Mouse (Mus musculus): ENCODE measurements around the gene Abhd4. TPM values are rescaled to one million over a fixed set of nuclear protein-coding genes. Genes with fewer than 3 reads are reported as not detected.
A peak's percentile ranks its signal among the peaks of the same experiment; 100 is the strongest.

The Abhd4 gene
- total RNA-seq, 1 experiment from 2014 or later = 309 TPM

DNA sequence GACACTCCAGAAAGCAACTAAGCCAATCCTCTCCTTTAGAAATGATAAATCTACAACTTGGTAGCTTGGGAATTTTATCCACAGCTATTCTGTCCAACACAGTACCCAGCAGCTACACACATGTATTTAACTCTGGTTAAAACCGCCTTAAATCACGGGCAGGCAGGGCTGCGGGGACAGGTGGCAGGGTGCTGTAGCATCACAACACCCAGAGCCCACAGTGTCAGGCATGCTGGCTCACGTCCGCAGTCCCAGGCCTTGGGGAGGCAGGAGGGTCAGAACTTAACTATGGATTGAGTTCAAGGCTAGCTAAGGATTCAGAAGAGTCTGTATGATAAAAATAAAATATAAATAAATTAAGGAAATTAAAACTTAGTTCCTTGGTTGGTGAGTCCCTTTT is 17.1 kb upstream of the Abhd4 start:
- no peak for DNase-seq

DNA sequence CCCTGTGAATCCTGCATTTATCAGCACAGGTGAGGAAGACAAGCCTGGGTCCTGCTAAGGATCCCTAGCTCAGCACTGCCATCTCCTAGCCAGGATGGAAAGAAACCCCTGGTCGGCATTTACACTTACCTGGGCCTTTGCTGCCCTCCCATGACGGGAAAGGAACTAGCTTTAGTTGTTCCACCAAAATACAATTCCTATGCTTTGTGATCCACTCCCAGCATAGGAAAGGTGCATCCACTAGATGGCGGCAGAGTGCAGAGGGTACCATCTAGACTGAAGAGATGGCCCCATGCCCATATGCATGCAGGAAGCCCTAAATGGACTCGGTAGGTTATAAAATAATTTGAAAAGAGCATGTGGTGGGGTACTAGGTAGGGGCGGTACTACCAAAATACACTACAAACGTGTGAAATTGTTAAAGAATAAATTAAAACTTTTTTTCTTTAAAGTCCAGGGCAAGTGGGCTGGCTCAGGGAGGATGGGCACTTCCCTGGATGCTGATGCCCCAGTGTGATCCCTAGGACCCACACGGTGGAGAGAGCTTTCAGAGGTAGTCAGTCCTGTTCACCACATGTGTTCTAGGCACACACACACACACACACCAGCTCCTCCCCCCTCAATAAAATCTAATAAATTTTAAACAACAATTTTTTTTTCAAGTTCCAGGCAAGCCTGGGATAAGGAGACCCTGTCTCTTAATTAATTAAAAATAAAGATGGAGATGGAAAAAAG is 14.8 kb upstream of the Abhd4 start:
- DNase-seq = peak; percentile 94

DNA sequence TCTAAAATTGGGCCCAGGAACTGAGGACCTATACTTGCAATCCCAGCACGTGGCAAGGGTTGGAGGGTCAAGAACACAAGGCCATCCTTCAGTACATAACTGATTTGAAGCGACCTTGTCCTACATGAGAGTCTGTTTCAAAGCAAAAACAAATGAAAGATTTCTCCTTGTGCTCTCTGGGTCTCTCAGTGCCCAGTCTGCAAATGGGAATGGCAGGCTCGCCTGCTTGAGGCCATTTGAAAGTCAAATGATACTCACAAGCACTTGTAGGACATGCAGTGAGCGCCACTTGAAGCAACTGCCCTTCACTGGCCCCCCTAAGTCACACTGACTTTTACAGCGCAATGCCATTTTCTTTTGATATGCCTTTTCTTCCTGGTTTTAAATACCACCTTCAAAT is 13.4 kb upstream of the Abhd4 start:
- peak; percentile 37 for DNase-seq

DNA sequence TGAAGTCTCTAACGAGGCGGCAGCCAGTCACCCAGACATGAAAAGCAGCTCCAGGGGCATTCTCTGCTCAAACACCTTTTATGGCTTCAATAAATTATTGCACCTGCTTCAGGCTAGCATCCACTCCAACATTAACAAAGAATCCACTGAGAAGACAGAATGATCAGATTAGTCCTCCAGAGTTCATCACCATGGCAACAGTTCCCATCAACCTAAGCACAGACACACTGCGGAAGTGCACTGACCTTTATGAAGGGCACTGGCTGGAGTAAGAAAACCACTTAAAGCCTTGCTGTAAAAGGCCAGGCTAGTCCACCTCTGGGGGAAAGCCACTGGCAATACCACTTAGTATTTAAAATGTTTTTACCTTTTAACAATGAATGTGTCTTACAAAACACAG is 9.8 kb upstream of the Abhd4 start:
- no peak for DNase-seq

DNA sequence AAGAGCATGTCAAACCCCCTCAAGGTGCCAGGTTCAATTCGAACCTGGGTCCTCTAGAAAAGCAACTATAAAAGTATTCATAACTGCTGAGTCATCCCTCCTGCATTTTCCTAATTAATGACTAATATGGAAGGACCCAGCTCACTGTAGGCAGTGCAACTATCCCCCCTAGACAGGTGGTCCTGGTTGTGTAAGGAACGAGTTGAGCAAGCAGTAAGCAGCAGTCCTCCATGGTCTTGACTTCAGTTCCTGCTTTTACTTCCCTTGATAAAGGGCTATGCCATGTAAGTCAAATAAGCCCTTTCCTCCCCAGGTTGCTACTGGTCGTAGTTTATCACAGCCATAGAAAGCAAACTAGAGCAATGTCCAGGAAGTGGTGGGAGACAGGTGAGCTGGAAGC is 7.8 kb upstream of the Abhd4 start:
- no peak for DNase-seq

DNA sequence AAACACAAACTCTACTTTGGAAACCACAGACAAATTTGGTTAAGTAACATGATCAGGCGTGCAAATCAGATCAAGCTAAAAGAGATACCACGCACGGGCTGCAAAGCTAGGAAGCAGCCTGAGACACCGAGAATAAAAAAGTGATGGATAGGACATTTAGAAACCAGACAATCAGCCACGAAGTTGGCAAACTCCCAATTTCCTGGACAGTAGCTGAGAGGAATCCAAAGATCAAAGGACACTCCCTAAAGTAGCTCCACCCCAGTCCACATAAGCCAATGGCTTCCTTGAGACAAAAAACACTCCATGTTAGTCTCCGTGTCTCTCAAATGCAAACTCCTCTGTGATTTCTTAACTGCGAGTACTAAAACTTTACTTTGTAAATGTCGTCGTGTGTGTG is 4.7 kb upstream of the Abhd4 start:
- DNase-seq = peak; percentile 78

DNA sequence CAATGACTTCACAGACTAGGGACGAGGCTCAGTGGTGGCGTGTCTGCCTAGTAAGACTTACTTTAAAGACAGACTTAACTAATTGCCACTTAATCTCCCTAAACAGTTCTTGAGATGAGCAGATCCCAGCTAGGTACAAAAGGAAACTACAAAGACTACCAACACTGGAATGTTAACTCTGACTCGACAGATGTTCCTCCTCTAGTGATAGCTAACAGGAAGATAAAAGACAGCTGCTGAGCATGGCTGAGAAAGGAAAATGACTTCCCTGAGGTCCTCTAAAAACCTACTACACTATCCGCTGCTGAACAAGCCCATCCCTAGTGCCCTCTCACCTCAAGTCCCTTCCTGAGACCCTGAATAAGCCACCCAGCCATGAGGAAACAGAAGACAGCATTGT is 3.9 kb upstream of the Abhd4 start:
- DNase-seq = no peak

DNA sequence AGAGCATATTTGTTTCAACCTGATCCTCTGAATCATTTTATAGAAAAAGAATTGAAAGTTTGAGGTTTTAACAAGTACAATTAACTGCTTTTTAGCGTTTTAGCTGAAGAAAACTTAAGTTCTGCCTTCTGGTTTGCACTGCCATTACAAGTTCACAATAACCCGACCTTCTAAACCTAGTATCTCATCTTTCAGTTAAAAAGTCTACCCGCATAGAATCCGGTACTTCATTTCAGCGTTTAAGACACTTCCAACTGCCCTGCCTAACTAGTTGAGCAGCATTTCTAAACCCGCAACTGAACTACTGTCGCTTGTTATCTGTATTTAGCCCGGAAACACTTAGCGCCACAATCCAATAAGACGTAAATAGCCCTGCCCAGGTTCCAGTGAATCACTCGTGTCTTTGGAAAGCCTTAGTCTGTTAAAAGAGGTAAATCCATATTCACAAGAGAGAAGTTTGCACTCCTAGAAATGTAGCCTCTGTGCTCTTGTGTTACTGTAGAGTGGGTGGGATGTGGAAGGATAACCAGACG is 748 bp downstream of the Abhd4 start:
- DNase-seq = no peak

DNA sequence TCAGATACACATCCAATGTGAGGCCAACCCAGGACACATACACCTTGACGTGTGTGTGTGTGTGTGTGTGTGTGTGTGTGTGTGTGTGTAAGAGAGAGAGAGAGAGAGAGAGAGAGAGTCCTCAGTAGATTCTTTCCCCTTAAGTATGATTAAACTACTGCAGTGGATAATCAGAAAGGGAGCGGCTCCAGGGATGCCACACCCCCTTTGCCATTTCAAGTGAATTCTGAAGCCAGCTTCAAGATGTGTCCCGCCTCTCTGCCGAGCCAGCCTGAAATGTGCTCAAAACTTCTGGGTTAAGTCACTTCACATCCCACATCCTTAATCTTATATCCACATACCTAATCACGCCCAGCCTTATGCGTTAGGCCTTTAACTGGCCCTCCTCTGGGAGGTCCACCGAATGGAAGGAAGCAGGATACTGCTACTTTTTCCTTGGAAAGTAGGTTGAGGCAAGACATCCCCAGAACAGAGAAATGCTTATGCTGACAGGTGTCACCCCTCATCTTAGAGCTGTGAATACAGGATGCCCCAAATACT is 4.2 kb downstream of the Abhd4 start:
- DNase-seq = no peak

DNA sequence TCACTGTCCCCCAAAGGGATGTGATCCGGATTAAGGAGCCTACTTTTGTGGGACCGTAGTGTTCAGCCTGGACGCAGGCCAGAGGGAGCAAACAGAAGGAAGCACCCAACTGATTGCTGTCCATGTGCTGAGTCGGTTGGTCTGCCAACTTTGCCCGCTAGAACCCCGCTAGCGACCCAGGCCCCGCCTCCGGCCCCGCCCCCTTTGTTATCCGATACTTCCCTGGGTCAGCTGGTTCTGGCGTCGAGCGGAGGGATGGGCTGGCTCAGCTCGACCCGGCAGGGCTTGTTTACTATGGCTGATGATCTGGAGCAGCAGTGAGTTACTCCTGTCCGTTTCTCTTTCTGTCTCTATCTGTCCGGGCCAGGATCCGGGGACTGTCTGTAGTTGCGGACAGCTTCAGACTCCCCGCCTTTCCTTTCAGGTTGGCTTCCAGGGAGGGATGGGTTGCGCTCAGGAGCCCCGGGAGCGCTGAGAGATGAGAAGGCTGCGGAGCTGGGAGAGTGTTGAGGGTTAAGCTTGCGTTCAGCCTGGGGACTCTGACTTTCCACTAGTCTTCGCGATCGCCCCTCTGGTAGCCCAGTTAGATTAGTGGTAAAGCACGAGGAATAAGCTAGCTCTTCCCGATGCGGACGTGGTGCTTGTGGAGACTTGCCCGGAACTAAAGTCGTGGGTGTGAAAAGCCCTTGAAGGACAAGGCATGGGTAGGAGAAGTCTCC is 5.2 kb downstream of the Abhd4 start:
- peak; percentile 99 for DNase-seq

DNA sequence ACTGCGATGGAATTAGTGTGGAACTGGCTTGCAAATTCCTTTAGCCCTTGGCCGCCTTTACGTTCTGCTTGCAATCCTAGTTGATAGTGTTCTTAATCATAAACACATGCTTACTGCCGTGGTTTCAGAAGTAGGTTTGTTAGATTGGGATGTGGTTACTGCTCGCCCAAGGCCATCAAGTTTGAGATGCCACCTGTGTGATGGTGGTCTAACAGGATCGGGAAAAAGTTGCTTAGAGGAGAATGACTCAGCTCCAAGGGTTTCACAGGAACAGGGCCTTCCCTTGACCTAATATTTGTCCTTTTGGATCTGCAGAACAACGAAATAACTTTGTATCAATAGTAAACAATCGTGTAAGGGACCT is 5.7 kb downstream of the Abhd4 start:
- DNase-seq = no peak

DNA sequence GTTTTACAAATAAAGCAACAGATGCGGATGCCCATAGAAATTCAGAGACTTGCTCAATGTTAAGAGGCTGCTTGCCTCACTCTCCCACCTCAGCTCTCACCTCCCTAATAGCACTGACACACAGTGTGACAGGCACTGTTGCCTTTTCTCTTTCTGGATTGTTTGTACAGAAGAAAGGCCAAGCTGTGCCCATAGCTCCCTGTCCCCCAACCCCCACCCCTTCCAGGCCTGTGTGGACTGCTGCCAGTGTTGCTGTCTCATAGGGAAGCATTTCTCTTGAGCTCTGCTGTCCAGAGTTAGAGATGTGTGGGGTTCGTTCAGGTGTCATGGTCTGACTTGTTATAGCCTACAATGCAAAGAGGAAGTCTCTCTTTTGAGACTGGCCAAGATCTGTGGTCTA is 6.2 kb downstream of the Abhd4 start:
- peak; percentile 80 for DNase-seq

DNA sequence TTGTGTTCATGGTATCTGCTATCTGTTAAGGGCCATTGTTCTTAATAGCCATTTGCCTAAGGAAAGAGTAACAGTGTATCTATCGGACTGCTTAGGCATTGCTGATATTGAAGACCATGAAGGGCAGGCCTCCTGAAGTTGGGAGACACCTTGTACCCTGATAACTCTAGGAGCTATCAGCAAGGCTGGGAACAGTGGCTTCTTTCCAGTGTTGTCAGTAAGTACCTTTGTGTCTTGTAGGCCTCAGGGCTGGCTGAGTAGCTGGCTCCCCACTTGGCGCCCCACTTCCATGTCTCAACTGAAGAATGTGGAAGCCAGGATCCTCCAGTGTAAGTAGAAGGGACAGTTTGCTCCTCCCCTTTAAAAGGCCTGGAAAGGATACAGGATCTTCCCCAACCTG is 7.4 kb downstream of the Abhd4 start:
- DNase-seq = no peak

DNA sequence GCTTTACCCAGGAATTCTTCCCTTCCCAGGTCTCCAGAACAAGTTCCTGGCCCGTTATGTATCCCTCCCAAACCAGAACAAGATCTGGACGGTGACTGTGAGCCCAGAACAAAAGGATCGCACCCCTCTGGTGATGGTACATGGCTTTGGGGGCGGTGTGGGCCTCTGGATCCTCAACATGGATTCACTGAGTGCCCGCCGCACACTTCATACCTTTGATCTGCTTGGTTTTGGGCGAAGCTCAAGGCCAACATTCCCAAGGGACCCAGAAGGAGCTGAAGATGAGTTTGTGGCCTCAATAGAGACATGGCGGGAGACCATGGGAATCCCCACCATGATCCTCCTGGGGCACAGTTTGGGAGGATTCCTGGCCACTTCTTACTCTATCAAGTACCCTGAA is 8.6 kb downstream of the Abhd4 start:
- DNase-seq = no peak

DNA sequence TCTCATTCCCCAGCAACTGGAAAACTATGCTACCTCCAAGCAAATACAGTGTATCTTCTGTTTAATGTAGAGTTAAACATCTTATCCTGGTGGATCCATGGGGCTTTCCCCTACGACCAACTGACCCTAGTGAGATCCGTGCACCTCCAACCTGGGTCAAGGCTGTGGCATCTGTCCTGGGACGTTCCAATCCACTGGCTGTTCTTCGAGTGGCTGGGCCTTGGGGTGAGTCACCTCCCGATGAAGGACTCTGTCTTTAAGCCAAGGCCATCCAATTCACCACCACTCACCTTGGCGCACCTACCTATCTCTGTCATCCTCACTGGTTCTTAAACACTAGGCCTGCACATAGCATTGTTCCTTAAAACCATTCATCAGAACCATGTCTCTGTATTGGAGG is 9.1 kb downstream of the Abhd4 start:
- DNase-seq = peak; percentile 48

DNA sequence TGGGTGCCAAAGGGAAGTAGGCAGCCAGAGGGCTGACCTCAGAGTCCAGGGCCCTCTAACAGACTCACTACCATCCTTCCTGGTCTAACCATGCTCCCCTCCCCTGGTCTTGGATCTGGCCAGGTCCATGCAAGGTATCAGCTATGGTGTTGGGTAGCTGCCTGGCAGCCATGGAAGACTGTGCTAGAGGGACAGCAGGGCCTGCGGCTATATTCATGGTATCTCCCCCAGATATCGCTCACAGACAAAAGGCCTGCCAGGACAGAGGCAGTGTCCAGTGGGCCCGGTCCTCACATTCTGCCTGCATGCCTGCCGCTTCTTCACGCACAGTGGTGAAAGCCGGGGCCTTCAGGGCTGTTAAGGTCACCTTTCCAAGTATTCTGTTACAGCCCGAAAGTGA is 10.2 kb downstream of the Abhd4 start:
- DNase-seq = no peak

DNA sequence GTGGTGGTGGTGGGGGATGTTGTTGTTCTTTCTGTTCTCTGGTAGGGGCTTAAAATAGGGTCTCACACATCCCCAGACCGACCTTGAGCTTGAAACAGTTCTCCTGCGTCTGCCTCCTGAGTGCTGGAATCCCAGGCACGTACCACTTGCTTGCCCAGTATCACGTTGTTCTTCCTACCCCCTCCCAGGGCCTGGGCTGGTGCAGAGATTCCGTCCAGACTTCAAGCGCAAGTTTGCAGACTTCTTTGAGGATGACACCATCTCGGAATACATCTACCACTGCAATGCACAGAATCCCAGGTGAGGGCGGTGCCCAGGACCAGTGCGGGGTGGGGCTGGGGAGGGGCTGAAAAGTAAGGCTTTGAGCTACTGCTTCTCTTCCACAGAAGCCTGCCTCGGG is 11.1 kb downstream of the Abhd4 start:
- DNase-seq = no peak

DNA sequence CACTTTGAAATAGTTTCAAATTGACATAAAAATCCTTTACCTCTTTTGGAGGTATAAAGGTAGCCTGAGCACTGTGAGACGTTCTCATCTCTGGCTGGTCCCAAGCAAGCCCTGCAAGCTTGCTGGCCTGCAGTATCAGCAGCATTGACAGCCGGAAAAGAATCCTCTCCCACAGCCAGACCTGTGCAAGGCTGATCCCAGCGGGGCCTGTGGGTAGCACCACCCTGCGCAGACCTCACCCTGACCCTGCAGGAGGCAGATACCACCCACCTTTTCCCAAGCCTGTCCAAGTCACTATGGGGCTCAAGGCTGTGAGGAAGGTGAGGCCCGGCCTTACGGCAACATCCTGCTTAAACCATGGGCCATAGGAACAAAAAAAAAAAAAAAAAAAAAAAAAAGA is 12.0 kb downstream of the Abhd4 start:
- no peak for DNase-seq

DNA sequence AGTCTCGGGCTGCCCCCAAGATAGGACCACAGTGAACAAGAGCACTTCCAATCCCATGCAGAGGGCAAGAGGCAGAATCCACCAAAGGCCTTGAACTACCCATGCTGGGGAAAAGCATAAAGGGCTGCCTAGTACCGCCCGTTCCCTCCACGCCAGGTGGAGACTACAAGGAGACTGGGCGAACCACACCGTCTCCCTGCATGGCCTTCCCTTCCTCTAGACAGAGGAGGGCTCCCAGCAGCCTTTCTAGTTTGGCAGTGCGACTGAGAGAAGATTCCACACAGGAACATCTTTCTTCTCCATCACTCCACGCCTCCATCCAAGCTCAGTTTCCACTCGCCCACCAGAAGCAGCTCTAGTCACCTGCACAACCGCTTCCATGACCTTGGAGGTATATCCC is 14.0 kb downstream of the Abhd4 start:
- DNase-seq = no peak

DNA sequence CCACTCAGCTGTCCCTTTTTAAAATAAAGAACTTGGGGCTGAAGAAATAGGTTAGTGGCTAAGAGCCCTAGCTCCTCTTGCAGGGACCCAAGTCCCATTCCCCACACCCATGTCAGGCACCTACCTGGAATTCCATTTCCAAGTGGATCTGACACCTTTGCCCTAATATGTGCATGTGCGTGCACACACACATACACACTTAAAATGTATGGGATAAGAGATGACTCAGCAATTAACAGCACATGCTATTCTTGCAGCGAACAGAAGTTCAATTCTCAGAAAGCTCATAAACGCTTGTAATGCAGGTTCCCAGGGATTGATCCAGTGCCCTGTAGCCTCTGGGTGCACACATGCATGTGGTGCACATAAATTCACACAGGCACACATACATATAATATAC is 15.6 kb downstream of the Abhd4 start:
- DNase-seq = no peak

DNA sequence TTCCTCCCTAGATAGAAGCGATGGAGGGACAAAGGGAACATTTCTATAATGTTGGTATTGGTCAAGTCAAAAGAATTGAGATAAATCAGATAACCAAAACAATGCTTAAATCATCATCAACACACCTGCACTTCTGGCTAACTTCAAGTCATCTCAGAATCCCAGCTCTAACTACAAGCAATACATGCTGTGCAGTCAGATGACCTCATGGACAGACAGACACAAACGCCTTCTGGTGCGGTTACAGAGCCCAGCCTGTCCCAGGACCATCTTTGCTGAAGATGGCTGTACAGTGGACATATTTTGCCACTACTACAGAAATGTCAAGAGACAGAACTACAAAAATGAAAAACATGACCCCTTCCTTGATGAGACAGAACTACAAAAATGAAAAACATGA is 16.4 kb downstream of the Abhd4 start:
- DNase-seq = no peak

DNA sequence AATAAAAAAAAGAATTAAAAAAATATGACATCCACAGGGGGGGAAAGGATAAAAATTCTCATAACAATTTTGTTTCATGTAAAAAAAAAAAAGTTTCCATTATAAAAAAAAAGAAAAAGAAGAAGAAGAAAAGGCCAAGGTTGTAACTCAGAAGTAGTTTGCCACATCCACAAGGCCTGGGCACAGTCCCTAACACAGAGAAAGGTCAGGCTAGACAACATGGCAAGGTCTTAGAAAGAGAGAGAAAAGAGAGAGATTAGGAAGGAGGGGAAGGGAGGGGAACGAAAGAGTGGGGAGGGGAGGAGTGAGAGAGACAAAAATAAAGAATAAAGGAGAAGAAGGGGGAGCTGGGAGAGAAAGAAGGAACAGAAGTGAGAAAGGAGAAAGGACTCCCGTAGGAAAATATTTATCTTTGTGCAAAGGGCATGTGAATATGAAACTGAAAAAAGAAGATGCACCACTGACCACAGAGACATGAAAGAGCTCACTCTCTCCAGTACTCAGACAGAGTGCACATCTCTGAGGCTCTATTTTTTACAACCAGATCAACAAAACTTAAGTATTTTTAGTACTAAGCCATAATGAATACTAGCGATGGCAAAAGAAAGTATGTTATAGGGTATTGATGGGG is 18.1 kb downstream of the Abhd4 start:
- peak; percentile 53 for DNase-seq

DNA sequence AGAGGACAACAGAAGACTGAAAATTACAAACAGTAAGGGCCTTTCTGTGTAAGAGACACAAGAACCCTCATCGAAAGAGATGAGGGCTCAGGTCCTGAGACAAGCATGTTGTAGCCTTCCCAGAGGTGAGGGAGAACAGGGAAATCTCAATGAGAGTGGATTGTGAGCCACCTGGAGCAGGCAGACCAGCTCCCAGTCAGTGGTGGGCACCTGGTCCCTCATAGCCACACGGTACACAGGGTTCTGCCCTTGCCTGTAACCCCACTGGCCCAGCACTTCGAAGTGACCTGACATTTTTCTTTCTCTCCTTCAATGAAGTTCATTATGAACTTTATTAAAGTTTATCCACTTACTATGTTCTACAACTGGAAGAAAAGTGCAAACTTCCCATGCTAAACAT is 18.7 kb downstream of the Abhd4 start:
- no peak for DNase-seq
